Mouse (Mus musculus) heart, adult 9 months (tissue): Measurements from ENCODE around the gene Elmo3.
"Not testable (repeated sequence)": the region's sequence is repeated elsewhere in the genome, so short reads cannot be mapped to it uniquely, and the experiment has no call there.

ENCODE experiments used
- DNase-seq, 2 experiments: peaks; one replicate each; pipeline ENCODE4 v3.0.0; 2022; ENCODE audit warnings: low spot score in 2 of 2

Elmo3 gene

DNA sequence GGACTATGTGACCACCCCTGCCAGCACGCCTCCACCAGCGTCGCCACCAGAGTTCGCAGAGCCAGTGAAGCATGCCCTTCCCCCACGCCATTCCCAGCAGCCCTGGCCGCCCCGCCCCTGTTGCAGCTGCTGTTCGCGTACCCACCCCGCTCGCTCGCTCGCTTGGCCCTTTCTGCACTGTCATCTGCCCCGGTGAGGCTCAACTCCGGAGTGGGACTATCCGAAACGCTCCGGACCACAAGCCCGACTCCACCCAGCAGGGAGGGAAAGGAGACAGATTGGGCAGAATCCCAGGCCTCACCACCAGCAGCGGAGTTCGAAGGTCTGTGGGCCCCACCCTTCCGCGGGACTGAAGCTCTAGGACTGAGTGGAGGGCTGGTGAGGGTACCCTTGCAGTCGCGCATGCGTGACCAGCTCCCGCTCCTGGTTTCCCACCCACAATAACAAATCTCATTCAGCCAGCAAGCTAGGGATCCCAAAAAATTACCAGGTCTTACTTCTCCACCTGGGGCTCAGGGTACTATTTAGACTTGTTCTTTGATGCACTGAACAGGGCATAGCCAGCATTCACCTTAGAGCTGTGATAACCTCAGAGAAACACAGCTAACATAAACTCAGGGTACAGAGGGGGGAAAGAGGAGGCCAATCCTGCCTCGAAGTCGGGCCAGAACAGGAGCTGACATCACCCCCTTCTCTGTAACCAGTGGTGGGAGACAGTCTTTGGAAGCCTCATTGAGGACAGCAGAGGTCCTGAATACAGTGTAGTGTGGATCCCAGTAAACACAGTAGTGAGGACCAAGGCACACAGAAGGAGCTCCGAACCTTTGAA is 28.9 kb upstream of the Elmo3 start:
- DNase-seq = peak in 1 of 2 experiments; percentile 45

DNA sequence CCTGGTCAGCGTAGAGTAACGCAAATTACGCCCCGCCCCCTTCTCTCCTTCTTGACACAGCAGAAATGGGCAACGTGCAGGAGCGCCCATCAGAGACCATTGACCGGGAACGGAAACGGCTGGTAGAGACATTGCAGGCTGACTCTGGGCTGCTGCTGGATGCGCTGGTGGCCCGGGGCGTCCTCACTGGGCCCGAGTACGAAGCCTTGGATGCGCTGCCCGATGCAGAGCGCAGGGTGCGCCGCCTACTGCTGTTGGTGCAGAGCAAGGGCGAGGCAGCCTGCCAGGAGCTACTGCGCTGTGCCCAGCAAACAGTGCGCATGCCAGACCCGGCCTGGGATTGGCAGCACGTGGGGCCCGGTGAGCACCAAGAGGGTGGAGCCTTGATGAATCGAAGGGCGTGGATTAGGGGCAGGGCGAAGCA is 26.5 kb upstream of the Elmo3 start:
- peak; percentile 70 to 81 for DNase-seq

DNA sequence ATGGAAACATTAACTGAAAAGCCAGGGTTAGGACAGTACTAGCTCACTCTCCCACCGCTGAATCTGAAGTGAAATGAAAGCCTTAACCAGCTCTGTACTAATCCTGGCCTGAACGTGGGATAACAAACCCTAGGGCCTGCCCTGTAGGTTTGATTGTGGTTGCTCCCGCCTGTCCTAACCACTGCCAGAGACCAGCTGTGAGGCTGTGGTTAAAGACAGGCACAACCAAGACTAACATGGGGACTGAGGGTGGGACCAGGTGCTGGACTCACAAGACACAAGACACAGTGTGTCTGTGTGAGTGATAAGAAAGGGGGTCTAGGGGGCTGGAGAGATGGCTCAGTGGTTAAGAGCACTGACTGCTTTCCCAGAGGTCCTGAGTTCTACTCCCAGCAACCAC is 24.8 kb upstream of the Elmo3 start:
- no peak for DNase-seq

DNA sequence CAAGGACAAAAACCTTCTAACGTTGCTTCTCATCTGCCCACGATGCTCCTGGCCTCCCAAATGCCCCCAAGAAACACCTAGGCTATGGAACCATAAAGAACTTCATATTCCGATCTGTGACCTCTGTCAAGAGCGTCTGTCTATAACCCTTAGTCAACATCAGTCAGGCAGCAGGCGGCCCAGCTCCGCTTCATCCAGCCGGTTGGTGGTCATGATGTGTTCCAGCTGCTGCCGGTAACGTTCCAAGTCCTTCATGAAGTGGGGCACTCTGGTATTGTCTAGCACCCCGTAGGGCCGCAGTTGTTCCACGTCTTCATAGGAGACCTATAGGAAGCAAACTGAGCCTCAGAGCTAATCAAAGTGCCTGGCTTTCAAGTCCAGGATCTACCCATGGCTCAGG is 23.6 kb upstream of the Elmo3 start:
- no peak for DNase-seq

DNA sequence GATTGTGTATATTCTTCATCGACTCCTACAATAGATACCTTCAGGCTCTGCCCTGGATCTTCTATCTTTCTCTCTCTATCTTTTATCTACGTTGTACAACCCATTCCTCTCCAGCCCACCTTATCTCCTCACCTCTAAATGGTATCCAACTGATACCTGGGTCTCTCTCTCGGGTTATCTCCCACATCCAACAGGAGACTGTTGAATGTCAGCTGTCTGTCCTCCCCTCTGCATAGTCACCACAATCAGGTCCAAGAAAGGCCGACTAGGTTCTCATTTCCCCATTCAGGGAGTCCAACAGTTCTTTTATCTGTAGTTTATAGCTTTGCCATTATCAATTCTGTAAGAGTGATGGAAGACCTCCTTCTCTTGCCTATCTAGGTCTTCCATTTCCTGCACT is 23.2 kb upstream of the Elmo3 start:
- no peak for DNase-seq

DNA sequence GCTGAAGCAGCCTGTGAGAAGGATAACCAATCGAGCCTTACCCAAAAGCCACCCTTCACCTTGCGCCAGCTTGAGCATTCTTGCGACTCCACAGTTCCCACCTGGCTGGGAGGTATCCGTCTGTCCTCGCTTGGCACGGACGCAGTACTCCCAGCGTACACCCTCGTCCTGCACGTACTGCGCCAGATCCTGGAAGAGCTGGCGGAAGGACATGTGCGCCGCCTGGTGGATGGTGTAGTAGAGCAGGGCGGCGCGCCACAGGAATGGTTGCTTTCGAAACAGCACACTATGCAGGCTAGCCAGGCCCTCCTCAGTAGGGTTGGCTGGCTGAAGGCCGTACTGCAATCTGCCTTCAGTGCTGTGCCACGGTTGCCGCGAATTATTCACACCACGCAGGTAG is 22.3 kb upstream of the Elmo3 start:
- no peak for DNase-seq

DNA sequence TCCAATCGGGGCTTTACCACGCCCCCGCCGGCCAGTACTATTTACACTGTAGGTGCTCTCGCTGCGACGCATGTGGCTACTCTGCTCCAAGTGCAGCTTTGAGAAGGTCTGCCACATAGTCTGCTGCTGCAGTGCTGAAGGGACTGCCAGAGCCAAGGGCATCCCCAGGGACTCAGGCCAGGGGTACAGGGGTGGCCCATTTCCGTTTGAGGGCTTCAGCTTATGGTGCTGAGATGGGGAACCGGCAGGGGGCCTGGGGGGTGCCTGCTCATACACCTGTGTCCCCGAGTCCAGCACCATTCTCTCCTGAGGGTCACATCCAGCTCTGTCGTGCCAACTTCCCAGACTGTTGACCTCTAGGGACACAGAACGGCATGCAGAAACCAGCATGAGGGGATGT is 19.9 kb upstream of the Elmo3 start:
- no peak for DNase-seq

DNA sequence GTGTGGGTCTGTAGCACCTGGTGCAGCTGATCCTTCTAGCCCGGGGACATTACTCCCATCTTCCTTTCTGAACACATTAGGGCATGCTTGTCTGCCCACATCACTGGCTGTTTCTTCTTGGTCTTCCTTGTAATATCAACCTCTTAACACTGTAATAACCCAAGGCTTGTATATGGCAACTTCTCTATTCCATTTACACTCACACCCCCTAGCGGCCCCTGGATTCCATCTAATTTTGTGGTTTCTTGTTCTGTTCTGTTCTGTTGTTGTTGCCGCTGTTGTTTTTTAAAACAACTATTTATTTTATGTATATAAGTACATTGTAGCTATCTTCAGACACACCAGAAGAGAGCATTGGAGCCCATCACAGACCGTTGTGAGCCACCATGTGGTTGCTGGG is 18.5 kb upstream of the Elmo3 start:
- no peak for DNase-seq

DNA sequence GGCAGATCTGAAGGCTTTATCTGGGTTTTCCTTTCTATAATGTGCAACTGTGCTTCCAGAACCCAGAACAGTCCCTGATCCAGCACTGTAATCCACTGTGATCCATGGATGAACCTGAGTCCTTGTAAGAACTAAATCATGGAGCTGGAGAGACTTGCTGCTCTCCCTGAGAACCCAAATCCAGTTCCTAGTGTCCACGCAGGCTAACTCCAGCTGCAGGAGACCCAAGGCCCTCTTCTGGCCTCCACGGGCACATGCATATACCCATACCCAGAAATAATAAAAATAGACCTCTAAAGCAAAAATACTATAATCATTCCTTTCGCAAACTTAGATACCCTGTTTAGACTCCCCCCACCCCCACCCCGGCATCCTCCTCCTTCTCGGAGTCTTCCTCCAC is 17.2 kb upstream of the Elmo3 start:
- DNase-seq = no peak

DNA sequence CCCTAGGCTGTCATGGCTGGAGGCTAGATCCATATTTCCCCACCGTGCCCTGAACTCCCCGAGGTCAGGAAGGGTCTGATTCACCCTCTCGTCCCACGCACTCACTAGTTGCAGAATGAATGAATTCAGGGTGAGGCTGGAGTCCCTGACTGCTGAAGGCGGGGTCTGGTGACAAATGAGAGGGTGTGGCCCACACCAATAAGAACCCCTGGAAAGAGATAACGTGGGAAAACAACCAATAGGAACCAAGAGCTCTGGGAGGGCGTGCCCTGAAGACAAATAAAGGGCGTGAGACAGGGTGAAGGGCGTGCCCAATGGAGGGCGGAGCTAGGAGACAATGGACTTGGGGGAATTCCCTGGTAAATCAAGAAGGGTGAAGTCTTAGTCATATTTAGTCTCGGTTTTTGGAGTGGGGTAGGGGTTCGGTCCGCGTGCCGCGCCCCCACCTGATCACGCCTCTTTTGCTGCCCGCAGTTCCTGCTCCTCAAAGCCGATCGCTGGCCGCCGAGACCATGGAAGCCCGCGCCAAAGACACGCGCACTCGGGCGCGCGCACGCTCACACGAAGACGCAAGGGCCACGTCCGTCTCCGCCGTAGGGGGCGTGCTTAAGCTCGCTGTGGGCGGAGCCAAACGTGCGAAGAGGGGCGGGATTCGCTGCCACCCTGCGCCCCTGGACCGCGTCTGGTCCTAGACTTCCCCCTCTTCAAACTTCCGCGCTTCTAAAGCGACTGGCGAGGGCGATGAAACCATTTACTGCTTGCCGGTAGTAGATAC is 16.3 kb upstream of the Elmo3 start:
- DNase-seq = peak; percentile 91 to 92

DNA sequence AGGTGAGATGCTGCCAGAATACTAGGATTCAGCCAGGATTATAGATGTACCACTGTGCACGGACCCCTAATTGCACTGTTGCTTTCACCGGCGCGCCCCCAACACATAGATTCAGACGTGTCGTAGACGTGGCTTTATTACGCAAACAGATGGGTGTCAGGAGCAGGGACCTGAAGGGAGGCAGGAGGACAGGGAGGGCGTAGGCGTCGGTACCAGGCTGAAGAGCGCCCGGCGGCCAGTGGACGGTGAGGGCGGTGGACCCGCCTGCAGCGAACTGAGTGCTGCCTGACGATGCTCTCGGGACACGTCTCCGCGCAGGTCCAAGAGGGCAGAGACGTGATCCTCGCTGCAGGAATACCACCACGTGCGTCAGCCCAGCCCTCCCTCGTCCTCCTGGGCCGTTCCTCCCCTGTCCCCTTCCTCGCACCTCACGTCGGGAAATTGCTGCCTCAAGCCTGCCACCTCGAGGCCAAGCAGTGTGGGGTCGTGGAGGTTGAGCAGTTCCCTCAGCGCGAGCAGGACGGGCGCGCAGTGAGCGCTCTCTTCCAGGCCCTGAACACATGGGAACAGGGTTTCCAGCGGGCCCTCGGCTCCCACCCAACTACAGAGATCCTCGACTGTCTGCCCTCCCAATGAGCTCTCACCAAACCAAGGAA is 15.5 kb upstream of the Elmo3 start, which contains the start of gene 4931428F04Rik:
TSS of gene 4931428F04Rik (minus strand) at position 60 of the 656 bp plus-strand sequence.
- no peak for DNase-seq

DNA sequence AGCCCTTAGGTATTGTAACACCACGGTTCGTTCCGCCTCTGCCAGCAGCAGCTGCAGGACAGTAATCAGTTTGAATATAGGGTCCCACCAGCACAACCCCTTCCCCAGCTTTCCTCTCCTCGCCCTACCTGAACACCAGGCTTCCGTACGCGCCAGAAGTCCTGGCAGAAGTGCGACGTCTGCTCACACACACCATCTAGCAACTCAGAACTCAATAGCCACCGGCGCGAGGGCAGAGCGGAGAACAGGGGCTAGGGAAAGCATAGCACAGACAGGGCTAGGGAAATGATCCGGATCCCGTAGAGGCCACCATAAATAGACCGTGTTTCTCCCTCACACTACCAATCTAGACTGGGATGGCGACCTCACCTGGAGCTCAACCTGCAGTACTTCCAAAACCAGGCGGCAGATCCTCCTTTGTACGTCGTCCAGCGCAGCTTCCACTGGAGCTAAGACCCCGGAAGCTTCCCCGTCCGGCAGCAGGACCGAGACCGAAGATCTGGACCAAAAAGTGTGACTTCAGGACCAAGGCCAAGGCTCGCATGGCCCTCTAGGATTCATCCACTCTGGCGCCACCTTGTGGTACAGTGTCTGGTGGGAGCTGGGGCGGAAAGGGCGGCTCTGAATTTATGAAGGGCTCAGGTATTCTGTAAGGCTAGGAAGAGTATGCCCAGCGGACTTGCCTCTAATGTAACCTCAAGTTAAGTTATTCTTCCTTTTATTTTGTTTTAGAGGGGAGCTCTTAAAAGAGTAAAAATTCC is 14.7 kb upstream of the Elmo3 start:
- DNase-seq = peak; percentile 65 to 82

DNA sequence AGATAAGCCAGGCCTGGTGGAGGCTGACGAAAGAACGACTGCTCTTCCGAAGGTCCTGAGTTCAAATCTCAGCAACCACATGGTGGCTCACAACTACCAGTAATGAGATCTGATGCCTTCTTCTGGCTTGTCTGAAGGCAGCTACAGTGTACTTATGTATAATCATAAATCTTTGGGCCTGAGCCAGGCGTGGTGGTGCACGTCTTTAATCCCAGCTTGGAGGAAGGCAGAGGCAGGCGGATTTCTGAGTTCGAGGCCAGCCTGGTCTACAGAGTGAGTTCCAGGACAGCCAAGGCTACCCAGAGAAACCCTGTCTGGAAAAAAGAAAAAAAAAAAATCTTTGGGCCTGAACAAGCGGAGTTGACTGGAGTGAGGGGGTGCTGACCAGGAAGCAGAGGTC is 14.0 kb upstream of the Elmo3 start:
- DNase-seq = not testable (repeated sequence)

DNA sequence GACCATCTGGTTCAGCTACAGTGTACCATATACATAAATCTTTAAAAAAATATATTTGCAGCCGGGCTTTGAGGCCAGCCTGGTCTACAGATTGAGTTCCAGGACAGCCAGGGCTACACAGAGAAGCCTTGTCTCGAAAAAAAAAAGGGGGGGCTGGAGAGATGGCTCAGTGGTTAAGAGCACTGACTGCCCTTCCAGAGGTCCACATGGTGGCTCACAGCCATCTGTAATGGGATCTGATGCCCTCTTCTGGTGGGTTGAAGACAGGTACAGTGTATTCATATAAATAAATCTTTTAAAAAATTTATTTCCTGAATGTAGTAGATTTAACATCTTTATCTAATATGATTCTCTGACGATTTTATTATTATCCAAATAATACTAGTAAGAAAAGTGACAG is 13.6 kb upstream of the Elmo3 start:
- not testable (repeated sequence) for DNase-seq

DNA sequence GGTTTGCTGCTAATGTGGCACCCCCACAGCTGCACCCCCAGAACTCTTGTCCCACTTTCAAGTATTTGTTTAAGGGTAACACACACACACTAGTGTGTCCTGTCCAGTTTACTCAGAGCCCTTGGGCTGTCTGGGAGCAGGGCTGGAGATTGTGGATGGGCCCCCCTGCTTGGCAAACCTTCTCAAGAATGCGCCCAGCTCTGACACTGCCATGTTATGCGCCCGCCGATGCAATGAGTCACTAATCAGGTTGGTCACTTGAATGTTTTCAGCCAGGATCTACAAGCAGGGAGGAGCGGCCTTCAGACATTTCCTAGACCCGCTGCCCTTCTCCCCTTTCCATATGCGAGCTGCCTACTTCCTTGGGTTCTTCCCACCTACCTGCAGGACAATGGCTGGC is 12.9 kb upstream of the Elmo3 start:
- DNase-seq = no peak

DNA sequence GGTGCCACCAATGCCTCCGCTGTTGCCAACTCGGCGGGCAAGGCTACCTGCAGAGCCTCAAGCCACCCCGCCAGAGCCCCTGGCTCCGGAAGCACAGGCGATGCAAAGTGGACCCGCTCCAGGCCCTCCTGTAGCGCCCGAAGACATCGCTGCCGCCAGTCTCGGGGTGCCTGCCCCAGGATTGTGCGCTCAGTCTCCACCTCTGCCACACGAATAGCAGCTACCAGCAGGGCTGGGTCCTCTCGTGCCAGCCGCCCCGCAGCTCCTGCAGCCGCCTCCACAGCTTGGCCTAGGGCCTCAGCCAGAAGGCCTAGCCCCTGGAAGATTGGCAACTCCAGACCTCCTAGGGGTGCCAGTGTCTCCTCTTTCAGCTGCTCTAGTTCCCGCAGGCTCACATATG is 12.0 kb upstream of the Elmo3 start:
- no peak for DNase-seq

DNA sequence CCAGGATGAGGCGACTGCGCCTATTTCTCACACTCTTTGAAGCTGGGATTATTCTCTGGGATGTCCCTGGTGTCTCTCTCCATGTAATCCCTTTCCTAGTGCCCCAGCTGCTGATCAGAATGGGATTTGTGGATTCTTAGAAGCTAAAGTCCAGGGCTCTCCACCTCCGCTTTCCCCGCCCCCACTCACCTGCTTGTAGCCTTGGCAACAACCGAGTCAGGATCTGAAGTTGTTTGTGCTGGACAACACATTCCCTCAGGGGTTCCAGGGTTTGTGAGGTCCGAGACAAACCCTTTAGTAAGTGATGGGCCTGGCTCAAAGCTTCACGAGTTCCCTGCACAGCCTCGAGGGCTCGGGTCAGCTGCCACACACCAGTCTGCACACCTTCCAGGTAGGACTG is 10.6 kb upstream of the Elmo3 start:
- DNase-seq = no peak

DNA sequence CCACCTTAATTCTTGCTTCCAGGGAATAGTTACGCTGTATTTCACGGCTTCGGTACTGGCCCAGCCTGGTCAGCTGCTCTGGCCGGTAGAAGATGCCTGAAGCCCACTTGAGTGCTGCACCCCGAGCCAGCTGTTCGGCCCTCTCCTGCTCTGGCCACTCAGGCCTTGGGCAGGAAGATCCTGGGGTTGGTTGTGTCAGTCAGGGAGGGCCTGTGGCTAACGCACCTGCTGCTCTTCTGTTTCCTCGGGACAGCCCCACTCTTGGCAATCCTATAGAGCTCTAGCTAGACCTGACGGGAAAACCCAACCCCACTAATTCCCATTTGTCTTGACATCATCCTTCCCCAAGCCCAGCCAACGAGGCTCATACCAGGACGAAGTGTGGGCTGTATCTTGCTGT is 10.1 kb upstream of the Elmo3 start:
- DNase-seq = no peak

DNA sequence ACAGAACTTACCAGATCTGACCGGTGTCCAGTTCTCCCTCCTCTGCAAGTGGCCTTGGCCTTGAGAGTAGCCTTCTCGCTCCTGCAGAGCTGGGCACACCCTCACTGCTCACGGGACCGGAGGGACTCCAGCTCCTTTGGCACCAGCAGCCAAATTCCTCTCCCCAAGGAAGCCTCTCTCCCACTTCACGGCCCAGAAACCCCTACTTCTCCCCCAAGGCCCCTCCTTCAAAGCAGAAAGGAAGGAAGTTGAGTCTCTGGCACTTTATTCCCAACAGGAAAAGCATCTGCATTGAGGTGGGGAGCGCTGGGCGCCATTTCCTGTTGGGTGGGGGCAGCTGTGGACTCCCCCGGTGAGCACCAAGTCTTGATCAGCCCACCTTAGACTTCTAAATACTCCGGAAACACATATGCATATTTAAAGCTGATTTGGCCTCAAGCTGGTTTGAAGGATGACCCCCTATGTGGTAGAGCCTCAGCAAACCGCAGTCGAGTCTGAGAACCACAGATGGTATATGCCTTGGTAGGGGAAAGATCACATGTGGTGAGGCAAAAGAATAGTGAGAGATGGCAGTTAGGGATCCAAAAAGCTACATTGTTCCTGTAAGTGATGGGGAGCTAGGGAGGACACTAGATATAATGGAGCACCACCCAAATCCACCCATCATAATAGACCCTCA is 9.4 kb upstream of the Elmo3 start, which contains the start of gene Exoc3l:
TSS of gene Exoc3l (minus strand) at position 207 of the 679 bp plus-strand sequence.
- peak in 1 of 2 experiments; percentile 48 for DNase-seq

DNA sequence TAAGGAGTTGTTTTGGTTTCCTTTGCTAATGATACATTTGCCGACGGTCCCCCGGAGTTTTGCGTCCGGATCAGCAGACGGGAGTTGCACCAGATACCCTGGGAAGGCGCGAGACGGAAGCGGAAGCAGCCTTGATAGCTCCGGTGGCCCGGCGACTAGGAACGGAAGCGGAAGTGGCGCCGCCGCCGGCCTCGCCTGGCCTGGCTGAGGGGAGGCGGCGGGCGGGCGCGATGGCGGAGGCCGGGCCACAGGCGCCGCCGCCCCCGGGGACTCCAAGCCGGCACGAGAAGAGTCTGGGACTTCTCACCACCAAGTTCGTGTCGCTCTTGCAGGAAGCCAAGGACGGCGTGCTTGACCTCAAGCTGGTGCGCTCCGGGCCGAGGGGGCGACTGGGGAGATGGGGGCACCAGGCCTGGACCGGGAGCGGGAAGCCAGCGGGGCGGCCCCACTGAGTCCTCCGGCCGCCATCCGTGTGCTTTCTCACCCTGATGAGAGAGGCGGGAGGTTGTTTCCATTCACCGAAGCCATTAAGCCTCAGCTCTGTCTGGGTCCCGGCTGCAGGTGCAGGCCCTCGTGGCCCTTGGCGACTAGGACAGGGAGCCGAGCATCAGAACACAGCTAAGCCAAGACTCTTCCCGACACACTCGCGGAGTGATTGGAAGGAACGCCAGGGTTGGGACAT is 7.7 kb upstream of the Elmo3 start, which contains the start of gene E2f4:
TSS of gene E2f4 (plus strand) at position 153 of the 682 bp plus-strand sequence.
- DNase-seq = peak; percentile 93
